22 mouse cellular contexts compared by ENCODE assay signal in genomic region chr9:37301720-37302119, GRCm38 (mm10).
"Had no signal": no experiment of that assay in that cellular context is flagged by ENCODE, and none has a peak within 500 bp of the region (broad histone marks: within the 10 kb centered on the region; RNA-seq: fewer than 3 reads in every experiment).

No protein-coding gene starts in this region.

- H3K27ac ChIP-seq: limb, embryonic 10.5 days; limb, embryonic 13.5 days; liver, embryonic 13.5 days; midbrain, embryonic 10.5 days; midbrain, embryonic 13.5 days; neural tube, embryonic 13.5 days; stomach, embryonic 15.5 days had no signal

- H3K27me3 ChIP-seq: limb, embryonic 13.5 days; liver, embryonic 13.5 days; megakaryocyte, embryonic 14.5 days; midbrain, embryonic 13.5 days; neural tube, embryonic 13.5 days; stomach, embryonic 15.5 days had no signal

- H3K4me2 ChIP-seq: limb, embryonic 13.5 days; liver, embryonic 13.5 days; midbrain, embryonic 13.5 days; neural tube, embryonic 13.5 days; stomach, embryonic 15.5 days had no signal

- ATAC-seq: midbrain, embryonic 13.5 days; midbrain, embryonic 16.5 days had no signal

- H3K9me3 ChIP-seq: limb, embryonic 10.5 days; limb, embryonic 13.5 days; liver, embryonic 13.5 days; megakaryocyte, embryonic 14.5 days; midbrain, embryonic 10.5 days; midbrain, embryonic 13.5 days; neural tube, embryonic 13.5 days; stomach, embryonic 15.5 days had no signal

- H3K36me3 ChIP-seq: limb, embryonic 10.5 days; limb, embryonic 13.5 days; stomach, embryonic 15.5 days had no signal

- DNase-seq: kidney, adult 18-20 months; kidney, adult 9 months; kidney, postnatal 14 days; kidney, postnatal 4 days; liver; liver, embryonic 13.5 days; lung, adult 2 months; lung, postnatal 14 days; lung, postnatal 4 days; retina, postnatal 1 day; right cerebral cortex, postnatal 25 days; spleen, adult 18-20 months; thymus, postnatal 25 days had no signal

- H3K4me1 ChIP-seq: limb, embryonic 10.5 days; limb, embryonic 13.5 days; liver, embryonic 13.5 days; midbrain, embryonic 10.5 days; midbrain, embryonic 13.5 days; neural tube, embryonic 13.5 days; stomach, embryonic 15.5 days had no signal

- H3K9ac ChIP-seq: limb, embryonic 13.5 days; liver, embryonic 13.5 days; midbrain, embryonic 13.5 days; neural tube, embryonic 13.5 days; stomach, embryonic 15.5 days had no signal

- H3K4me3 ChIP-seq: limb, embryonic 10.5 days; limb, embryonic 13.5 days; liver, embryonic 13.5 days; megakaryocyte, embryonic 14.5 days; midbrain, embryonic 10.5 days; midbrain, embryonic 13.5 days; myocyte; neural tube, embryonic 13.5 days; stomach, embryonic 15.5 days had no signal
